In genomic region chr3:33165186-33165585, GRCm38 (mm10) we compare ENCODE assay signal across 25 mouse cellular contexts. TPM values are rescaled to one million over a fixed set of nuclear protein-coding genes. Genes with fewer than 3 reads are reported as not detected.
DNase-seq lines count a peak whose midpoint lies in the region; ATAC-seq lines count a peak whose summit lies in the region.
"Had no signal": no experiment of that assay in that cellular context is flagged by ENCODE, and none has a peak within 500 bp of the region (broad histone marks: within the 10 kb centered on the region; RNA-seq: fewer than 3 reads in every experiment).

No protein-coding gene starts in this region.

- no peaks in the 10 kb centered on the region for H3K36me3 ChIP-seq in limb, embryonic 13.5 days
- H3K36me3 ChIP-seq in limb, embryonic 10.5 days = no peaks in the 10 kb centered on the region
- no peaks in the 10 kb centered on the region for H3K36me3 ChIP-seq in embryonic facial prominence, embryonic 11.5 days (replicated peaks; ENCODE audit: control insufficient read depth, insufficient read depth, low read depth, low read length)
- no peaks in the 10 kb centered on the region for H3K36me3 ChIP-seq in liver, embryonic 11.5 days (ENCODE audit: control insufficient read depth, insufficient read depth, low read length)
- H3K36me3 ChIP-seq: embryonic facial prominence, embryonic 13.5 days; embryonic facial prominence, embryonic 15.5 days; forebrain, embryonic 10.5 days; forebrain, embryonic 12.5 days had no signal

- no peaks in the 10 kb centered on the region for H3K27me3 ChIP-seq in limb, embryonic 13.5 days
- no peaks in the 10 kb centered on the region for H3K27me3 ChIP-seq in limb, embryonic 10.5 days (ENCODE audit: low read depth, poor library complexity, severe bottlenecking)
- H3K27me3 ChIP-seq in embryonic facial prominence, embryonic 11.5 days (ENCODE audit: control insufficient read depth, insufficient read depth, low read length) = no peaks in the 10 kb centered on the region
- H3K27me3 ChIP-seq in liver, embryonic 11.5 days (replicated peaks; ENCODE audit: control insufficient read depth, insufficient read depth, low read length) = no peaks in the 10 kb centered on the region
- H3K27me3 ChIP-seq: embryonic facial prominence, embryonic 13.5 days; embryonic facial prominence, embryonic 15.5 days; forebrain, embryonic 12.5 days had no signal

- 34% methylated on average over 3 of the region's 3 CpGs for whole genome bisulfite sequencing in limb, embryonic 13.5 days
- 53% methylated on average over 3 of the region's 3 CpGs for WGBS in limb, embryonic 10.5 days
- WGBS in embryonic facial prominence, embryonic 11.5 days = 34% methylated on average over 3 of the region's 3 CpGs
- 67% methylated on average over 3 of the region's 3 CpGs for WGBS in liver, embryonic 11.5 days

- no peaks in the 10 kb centered on the region for H3K9me3 ChIP-seq in limb, embryonic 13.5 days
- no peaks in the 10 kb centered on the region for H3K9me3 ChIP-seq in limb, embryonic 10.5 days (replicated peaks)
- no peaks in the 10 kb centered on the region for H3K9me3 ChIP-seq in embryonic facial prominence, embryonic 11.5 days (replicated peaks; ENCODE audit: control insufficient read depth, low read length)
- H3K9me3 ChIP-seq in liver, embryonic 11.5 days (ENCODE audit: control insufficient read depth, low read length) = no peaks in the 10 kb centered on the region
- H3K9me3 ChIP-seq: embryonic facial prominence, embryonic 13.5 days; embryonic facial prominence, embryonic 15.5 days; forebrain, embryonic 10.5 days; forebrain, embryonic 12.5 days had no signal

- H3K4me3 ChIP-seq in limb, embryonic 13.5 days = no peak overlapping the region
- H3K4me3 ChIP-seq in limb, embryonic 10.5 days = no peak overlapping the region
- H3K4me3 ChIP-seq in embryonic facial prominence, embryonic 11.5 days (ENCODE audit: low read depth, low read length) = no peak overlapping the region
- H3K4me3 ChIP-seq in liver, embryonic 11.5 days (ENCODE audit: low read depth, low read length) = no peak overlapping the region
- H3K4me3 ChIP-seq: embryonic facial prominence, embryonic 13.5 days; embryonic facial prominence, embryonic 15.5 days; erythroblast, embryonic 14.5 days; forebrain, embryonic 10.5 days; forebrain, embryonic 12.5 days had no signal

- no peak overlapping the region for H3K9ac ChIP-seq in limb, embryonic 13.5 days
- no peak overlapping the region for H3K9ac ChIP-seq in embryonic facial prominence, embryonic 11.5 days (replicated peaks; ENCODE audit: low read length)
- H3K9ac ChIP-seq in liver, embryonic 11.5 days (ENCODE audit: low read depth, low read length) = no peak overlapping the region
- H3K9ac ChIP-seq: embryonic facial prominence, embryonic 13.5 days; embryonic facial prominence, embryonic 15.5 days; forebrain, embryonic 12.5 days had no signal

- no peak overlapping the region for H3K27ac ChIP-seq in limb, embryonic 13.5 days
- H3K27ac ChIP-seq in limb, embryonic 10.5 days = no peak overlapping the region
- H3K27ac ChIP-seq in embryonic facial prominence, embryonic 11.5 days (replicated peaks; ENCODE audit: low read depth, low read length) = no peak overlapping the region
- no peak overlapping the region for H3K27ac ChIP-seq in liver, embryonic 11.5 days (ENCODE audit: low read depth, low read length)
- H3K27ac ChIP-seq: embryonic facial prominence, embryonic 13.5 days; embryonic facial prominence, embryonic 15.5 days; forebrain, embryonic 10.5 days; forebrain, embryonic 12.5 days had no signal

- DNase-seq in limb, embryonic 10.5 days (ENCODE audit: low spot score) = no peak
- DNase-seq in embryo, embryonic 11 days = peak; percentile 29
- DNase-seq in embryonic facial prominence, embryonic 11.5 days (ENCODE audit: low spot score) = peak; percentile 72
- peak; percentile 16 for DNase-seq in mesoderm, embryonic 11.5 days (ENCODE audit: low read depth, low spot score)
- DNase-seq in liver, embryonic 11.5 days (ENCODE audit: low spot score) = no peak
- no peak for DNase-seq in thymus, postnatal 0 days (ENCODE audit: low spot score)
- no peak for DNase-seq in urinary bladder, postnatal 4 days (ENCODE audit: low spot score in 2 of 2)
- DNase-seq: adrenal gland, adult 2 months; adrenal gland, postnatal 10 days; adrenal gland, postnatal 25 days; cerebellum, adult 11 months; cerebellum, adult 18-20 months; cerebellum, adult 8-10 months; cerebellum, adult 9-11 months; cerebellum, postnatal 14 days; cerebellum, postnatal 36 days had no signal

- no peak overlapping the region for H3K4me2 ChIP-seq in limb, embryonic 13.5 days (replicated peaks)
- H3K4me2 ChIP-seq in embryonic facial prominence, embryonic 11.5 days (ENCODE audit: low read depth, low read length) = no peak overlapping the region
- H3K4me2 ChIP-seq in liver, embryonic 11.5 days = no peak overlapping the region
- H3K4me2 ChIP-seq: embryonic facial prominence, embryonic 13.5 days; embryonic facial prominence, embryonic 15.5 days; forebrain, embryonic 12.5 days had no signal

- no peaks in the 10 kb centered on the region for H3K4me1 ChIP-seq in limb, embryonic 13.5 days
- peaks cover 8% of the 10 kb centered on the region for H3K4me1 ChIP-seq in limb, embryonic 10.5 days
- no peaks in the 10 kb centered on the region for H3K4me1 ChIP-seq in embryonic facial prominence, embryonic 11.5 days (ENCODE audit: control insufficient read depth, insufficient read depth, low read length)
- H3K4me1 ChIP-seq in liver, embryonic 11.5 days (replicated peaks; ENCODE audit: control insufficient read depth, insufficient read depth, low read length) = no peaks in the 10 kb centered on the region
- H3K4me1 ChIP-seq: embryonic facial prominence, embryonic 13.5 days; embryonic facial prominence, embryonic 15.5 days; forebrain, embryonic 10.5 days; forebrain, embryonic 12.5 days had no signal

- peak; percentile 11; the same call in 1 of the 2 replicates for ATAC-seq in limb, embryonic 13.5 days (ENCODE audit: low FRiP score, low read depth)
- ATAC-seq in embryonic facial prominence, embryonic 11.5 days (replicated peaks; ENCODE audit: insufficient number of reproducible peaks, low FRiP score, low TSS enrichment, low read depth) = no peak
- no peak for ATAC-seq in liver, embryonic 11.5 days (replicated peaks; ENCODE audit: low FRiP score)
- ATAC-seq: forebrain, embryonic 14.5 days; forebrain, embryonic 16.5 days had no signal

RNA-seq across cellular contexts. Expression of gene Pex5l, which starts 22.1 kb away (rescaled TPM):
- polyA plus RNA-seq in limb, embryonic 13.5 days (2015; fragmentation: Nextera tagmentation; extraction: Ambion mirVana) = 0.24 and 0.39 TPM in 2 replicates
- polyA plus RNA-seq in limb, embryonic 10.5 days (2016; fragmentation: Nextera tagmentation; extraction: Ambion mirVana) = 0.05 and 0.19 TPM in 2 replicates
- 1.9 and 3.3 TPM in 2 replicates for polyA plus RNA-seq in embryonic facial prominence, embryonic 11.5 days (2014; fragmentation: Nextera tagmentation; extraction: Ambion mirVana)
- polyA plus RNA-seq in liver, embryonic 11.5 days (2014; fragmentation: Nextera tagmentation; extraction: Ambion mirVana) = 0.06 and 0.15 TPM in 2 replicates
- polyA plus RNA-seq in thymus, postnatal 0 days (2015; fragmentation: Nextera tagmentation; extraction: Ambion mirVana) = 0.19 and 0.39 TPM in 2 replicates
- polyA plus RNA-seq: C2C12; erythroblast, embryonic 14.5 days had no signal

Comparison
In these comparisons a context has a peak if more than half of its experiments do, and no peak if none do; other contexts are left out.
1. DNase-seq: peak in embryo, embryonic 11 days (single experiment), embryonic facial prominence, embryonic 11.5 days (single experiment) and mesoderm, embryonic 11.5 days (single experiment); none in limb, embryonic 10.5 days (single experiment), liver, embryonic 11.5 days (single experiment), thymus, postnatal 0 days (single experiment) and urinary bladder, postnatal 4 days (0 of 2).